Mouse (Mus musculus): ENCODE data around the gene Dnaaf5.

The Dnaaf5 gene

GRCm38 (mm10) chr5:139232083-139232482 lies 82.1 kb downstream of the Dnaaf5 start:
- no peak for DNase-seq (ENCODE audit: low read depth)

GRCm38 (mm10) chr5:139234423-139234822 lies 84.4 kb downstream of the Dnaaf5 start:
- no peak for DNase-seq (ENCODE audit: low read depth)
